Mouse (Mus musculus) fibroblast of lung, adult 2 months (primary cell): ENCODE data around the gene Kcnmb1.

Source experiments
- DNase-seq: peaks from one replicate; pipeline ENCODE4 v3.0.0-alpha.2; 2011; ENCODE audit warnings: low read depth

The Kcnmb1 gene

GRCm38 (mm10) chr11:33962688-33963407, at the start of gene Kcnmb1:
Gene Kcnmb1 (plus strand): TSS chr11:33963013.
- no peak for DNase-seq

DNA sequence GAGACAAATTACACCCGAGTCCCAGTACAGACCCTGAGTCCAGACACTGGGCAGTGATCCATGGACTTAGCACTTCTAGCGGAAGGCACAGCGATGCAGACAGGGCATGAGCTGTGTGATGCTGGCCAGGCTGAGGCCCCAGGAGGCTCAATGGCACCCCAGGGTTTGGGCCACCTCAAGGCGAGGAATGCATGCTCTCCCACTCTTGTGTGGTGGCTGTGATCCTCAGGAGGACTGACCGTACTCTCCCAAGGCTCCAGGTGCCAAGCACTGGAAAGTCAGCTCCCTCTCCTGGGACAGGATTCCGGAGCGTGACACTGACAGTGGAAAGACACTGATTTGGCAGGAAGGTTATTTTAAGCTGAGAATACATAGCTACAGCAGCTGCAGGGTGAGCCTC, 49.8 kb upstream of the Kcnmb1 start:
- no peak for DNase-seq

GRCm38 (mm10) chr11:33914216-33914615, 48.6 kb upstream of the Kcnmb1 start:
- DNase-seq = no peak

- no peak for DNase-seq
These were observed 45.2 kb upstream of the Kcnmb1 start for GRCm38 (mm10) chr11:33917574-33917973.

DNA sequence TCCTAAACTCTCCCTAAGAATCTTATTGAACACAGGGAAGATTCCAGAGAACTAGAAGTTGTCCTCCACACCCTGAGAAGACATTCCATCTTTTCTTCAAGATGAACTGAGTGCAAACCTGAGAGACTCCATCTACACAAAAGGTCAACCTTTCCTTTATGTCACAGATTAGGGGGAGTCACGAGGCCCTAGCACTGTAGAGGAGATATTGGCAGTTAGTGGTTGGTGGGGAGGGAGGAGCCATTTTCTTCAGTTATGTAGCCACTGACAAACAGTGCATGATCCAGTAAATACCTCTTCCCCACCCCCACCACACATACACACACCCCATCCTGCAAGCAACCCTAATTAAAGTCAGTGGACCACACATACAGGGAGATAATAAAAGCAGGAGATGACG, 44.4 kb upstream of the Kcnmb1 start:
- no peak for DNase-seq

DNA sequence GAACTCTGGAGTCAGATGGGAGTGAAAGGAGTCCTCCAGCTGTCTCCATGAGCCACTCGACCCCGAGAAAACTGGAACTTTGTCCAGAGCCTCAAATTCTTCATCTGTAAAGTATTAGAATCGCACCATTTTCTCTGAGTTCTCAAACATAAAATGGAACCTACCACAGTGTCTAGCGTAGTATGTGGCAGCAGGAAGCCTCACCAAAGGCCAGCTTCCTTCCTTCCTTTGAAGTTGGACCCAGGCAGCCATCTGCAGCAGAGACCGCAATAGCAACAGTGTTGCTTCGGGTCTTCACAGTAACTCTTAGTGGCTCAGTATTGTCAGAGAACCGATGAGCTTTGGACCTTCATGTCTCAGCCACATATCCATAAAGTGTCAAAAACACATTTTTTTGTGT, 43.0 kb upstream of the Kcnmb1 start:
- DNase-seq = no peak

DNA sequence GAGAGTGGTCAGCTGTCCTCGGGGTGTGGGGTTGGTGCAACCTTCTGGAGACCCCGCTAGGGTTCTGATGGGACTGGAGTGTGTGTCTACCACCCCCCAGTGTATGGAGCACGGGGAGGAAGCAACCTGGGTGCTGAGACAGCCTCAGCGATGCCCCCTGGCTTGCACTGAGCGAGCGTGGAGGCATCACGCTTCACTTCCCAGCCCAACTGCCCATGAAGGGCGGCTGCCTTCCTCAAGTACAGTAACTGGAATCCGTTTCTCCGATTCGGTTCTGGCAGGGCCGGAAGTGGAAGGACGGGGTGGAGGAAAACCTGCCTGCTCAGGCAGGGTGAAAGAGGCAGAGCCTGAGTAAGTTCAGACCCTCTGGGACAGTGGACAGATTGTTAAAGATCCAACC, 41.4 kb upstream of the Kcnmb1 start:
- DNase-seq = no peak

DNA sequence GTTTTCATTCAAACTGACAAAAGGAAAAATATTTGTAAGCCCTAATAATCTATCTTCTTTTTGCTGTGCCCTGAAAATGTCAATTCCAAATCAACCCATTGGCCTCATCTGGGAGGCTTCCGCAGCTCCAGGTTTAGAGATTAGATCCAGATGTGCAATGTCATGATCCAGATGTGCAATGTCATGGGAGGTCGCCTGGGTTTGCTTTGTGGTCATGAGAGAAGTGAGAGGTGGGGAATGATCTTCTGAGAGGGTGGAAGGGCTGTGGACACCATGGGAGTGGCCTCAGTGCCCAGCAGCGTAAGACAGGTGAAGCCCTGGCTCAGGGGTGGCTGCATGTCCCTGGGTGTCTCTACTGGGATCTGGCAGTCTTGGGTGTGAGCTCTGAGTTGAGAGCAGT, 39.8 kb upstream of the Kcnmb1 start:
- no peak for DNase-seq

DNA sequence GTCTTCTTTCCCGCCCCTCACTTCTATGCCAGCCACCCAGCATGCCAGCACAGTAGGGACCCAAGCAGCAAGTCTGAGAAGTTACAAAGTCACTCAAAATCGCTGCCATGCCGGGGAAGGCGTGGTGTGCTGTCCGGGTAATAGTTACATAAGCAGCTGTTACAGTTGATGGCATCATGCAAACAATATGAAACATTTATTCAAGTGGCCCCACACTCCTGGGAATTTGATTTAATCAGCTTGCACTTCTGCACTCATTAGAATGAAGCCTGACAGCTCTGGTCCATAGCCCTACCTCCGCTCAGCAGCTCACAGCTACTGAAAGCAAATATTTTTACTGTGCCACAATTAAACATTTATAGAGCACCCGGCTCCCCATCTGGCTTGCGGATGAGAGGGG, 37.0 kb upstream of the Kcnmb1 start:
- DNase-seq = no peak

DNA sequence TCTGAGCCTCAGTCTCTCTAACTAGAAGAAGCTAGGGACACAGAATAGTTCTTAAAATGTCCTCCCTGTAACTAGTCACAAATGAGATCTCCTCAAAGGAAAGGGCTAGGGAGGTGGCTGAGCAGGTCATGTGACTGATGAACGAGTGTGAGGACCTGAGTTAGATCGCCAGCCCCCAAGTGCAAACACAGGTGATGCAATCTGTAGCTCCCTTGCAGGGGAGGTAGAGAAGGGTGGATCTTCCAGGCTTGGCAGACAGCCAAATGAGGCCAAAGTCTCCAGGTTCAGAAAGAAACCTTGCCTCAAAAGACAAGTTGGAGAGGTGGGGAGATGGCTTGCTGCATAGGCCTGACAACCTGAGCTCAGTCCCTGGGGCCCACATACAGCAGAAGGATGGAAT, 36.3 kb upstream of the Kcnmb1 start:
- DNase-seq = no peak

- no peak for DNase-seq
These were observed 35.5 kb upstream of the Kcnmb1 start for GRCm38 (mm10) chr11:33927321-33927720.

DNA sequence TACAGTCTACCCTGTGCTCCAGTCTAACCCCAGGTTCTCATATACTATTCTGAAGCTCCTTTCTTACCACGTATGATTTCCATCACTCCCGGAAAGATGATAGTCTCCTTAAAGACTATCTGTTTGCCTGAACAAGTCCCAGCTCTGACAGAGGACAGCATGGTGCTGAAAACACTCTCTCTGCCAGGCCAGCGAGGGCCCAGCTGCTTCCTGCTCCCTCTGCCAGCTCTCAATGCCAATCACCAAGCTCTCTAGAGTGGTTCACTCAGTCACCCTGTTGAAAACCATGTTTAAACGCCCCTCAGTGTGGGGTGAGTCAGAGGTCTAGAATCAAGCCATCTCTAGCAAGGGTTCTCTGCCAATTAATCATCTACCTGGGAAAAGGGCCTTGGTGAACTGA, 35.0 kb upstream of the Kcnmb1 start:
- no peak for DNase-seq

GRCm38 (mm10) chr11:33928658-33929057, 34.2 kb upstream of the Kcnmb1 start:
- no peak for DNase-seq

- DNase-seq = no peak
These were observed 33.4 kb upstream of the Kcnmb1 start for GRCm38 (mm10) chr11:33929412-33929811.

DNA sequence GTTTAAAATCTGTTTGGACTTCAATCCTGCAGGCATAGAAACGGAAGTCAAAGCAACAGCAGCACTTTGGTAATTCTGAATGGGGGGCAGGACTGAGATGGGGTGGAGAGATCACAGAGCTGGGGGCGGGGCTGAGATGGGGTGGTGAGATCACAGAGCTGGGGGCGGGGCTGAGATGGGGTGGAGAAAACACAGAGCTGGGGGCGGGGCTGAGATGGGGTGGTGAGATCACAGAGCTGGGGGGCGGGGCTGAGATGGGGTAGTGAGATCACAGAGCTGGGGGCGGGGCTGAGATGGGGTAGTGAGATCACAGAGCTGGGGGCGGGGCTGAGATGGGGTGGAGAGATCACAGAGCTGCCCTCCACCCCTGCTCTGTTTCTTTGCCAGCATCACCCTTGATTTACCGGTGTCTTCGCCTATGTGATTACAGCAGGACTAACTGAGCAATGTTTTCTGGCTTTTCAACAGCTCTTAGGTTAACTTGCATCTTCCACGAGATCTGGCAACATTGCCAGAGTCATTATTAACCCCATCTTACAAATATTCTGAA, 30.9 kb upstream of the Kcnmb1 start:
- no peak for DNase-seq

- no peak for DNase-seq
These were observed 30.3 kb upstream of the Kcnmb1 start for GRCm38 (mm10) chr11:33932386-33933111.

DNA sequence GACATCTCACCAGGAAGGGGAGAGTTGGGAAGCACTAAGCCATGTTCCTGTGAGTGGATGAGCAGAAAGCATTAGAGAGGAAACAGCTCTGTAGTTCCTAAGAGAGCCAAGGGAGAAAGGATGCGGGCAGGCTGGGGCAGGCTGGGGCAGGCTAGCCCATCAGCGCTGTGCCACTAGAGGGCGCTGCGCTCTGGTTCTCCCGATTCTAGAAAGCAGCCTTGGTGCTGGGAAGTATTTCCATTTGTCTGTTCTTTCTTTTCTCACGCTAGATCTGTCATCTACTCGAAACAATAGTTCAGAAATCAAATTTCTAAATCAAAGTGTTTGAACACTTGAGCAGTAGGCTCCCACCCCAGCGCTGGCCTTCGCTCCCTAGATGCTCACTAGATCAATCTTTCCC, 28.5 kb upstream of the Kcnmb1 start:
- no peak for DNase-seq

- DNase-seq = no peak
These were observed 25.2 kb upstream of the Kcnmb1 start for GRCm38 (mm10) chr11:33937641-33938040.

GRCm38 (mm10) chr11:33938561-33939274, 24.1 kb upstream of the Kcnmb1 start:
- no peak for DNase-seq

- no peak for DNase-seq
These were observed 23.2 kb upstream of the Kcnmb1 start for GRCm38 (mm10) chr11:33939456-33940113.

DNA sequence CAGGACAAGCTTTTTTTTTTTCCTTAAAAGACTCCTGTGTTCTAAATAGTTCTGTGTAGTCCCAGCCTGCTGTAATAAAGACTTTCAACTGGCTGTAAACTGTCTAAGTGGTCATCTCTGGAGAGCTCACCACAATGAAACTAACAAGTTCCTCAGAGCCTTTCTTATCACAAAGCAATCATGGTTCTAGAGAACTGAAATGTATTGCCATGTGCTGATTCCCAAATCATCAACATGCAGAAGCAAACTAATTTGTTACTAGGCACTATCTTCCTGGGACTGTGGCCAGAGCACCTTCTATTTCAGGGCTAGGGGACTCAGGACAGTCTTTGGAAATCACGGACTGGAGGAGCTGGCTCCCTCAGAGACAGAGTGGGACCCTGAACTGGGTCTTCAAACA, 19.2 kb upstream of the Kcnmb1 start:
- no peak for DNase-seq

- no peak for DNase-seq
These were observed 18.6 kb upstream of the Kcnmb1 start for GRCm38 (mm10) chr11:33944067-33944785.
